Mouse (Mus musculus) liver, adult (tissue): ENCODE measurements around the gene Fam13c.

Experiments used
- GATA4 ChIP-seq: IDR thresholded peaks from 2 replicates; pipeline ENCODE4 v1.6.1; 2014; ENCODE audit warnings: mild to moderate bottlenecking, low read length; ENCODE audit not compliant: insufficient replicate concordance

The Fam13c gene

DNA sequence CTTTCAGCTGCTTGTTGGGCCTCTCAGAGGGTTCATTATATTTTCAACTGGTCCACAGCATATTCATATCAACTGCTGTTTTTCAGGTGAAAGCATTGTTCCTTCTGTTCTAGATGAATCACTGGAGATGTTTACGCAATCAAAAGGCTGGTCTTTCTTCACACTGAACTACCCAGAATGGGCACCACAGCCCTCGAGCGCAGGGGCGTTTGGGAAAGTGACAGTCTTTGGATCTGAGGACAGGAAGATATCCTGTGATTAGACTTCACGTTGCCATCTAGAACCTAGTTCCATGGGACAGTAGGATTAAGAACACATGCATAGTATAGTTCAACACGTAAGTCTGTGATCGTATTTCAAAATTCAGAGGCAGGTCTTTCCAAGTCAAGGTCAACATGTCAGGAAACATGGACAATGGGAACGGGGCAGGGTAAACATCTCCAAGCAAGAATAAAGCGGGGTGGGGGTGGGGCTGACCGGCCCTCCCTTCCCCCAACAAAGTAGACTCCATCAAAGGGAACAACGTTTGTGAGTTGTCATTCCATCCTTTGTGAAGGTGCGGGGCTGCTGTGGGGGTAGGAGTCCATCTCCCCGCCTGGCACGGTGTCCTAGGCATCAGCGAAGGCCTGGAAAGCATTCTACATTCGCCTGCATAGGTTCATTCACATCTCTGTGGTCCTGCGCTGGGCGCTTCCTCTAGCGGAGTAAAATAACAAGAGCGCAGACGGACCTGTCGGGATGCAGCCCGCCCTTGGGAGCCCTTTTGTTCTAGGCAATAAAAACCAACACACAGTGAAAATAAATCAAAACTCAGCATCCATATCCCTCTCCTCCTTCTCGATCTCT lies at the start of gene Fam13c:
Fam13c (plus strand) TSS at position 806 of the 846 bp plus-strand sequence.
- no peak for TF ChIP-seq GATA4

DNA sequence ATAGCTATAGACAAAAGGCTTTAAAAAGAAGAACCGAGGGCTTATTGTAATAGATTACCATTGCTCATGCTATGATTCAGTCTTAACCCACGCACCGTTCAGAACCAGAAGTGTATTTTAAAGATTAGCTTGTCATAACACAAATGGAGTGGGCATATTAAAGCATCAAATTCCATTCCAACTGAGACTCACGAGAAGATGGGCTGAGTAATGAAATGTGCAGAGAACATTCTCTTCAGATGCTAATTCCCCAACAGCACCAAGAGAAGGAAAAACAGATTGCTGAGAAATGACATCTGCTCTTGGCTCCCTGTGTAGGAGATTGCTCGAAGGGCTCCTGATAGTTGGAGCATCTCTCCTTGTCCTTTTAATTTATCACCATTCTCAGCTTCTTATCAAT lies 44.4 kb upstream of the Fam13c start:
- no peak for TF ChIP-seq GATA4

GRCm38 (mm10) chr10:70398224-70398623 lies 42.1 kb upstream of the Fam13c start:
- TF ChIP-seq GATA4, result no peak

DNA sequence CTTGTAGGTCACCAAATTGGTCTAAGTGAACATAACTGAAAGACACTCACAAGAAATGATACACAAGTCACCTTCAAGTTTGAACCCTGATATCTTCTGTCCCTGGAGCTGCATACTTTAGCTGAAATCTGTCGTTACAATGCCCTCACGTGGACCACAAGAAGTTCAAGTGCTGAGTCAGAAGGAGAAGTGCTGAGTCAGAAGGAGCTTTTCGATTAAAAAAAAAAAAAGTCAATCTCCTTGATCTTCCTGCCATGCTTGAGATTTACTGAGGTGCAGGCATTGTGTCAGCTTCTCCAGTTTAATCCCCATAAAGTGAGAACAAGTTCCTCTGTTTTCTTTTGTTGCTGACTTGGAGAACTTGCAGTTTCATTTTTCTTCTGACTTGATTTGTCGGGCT lies 38.3 kb upstream of the Fam13c start:
- TF ChIP-seq GATA4, result no peak

DNA sequence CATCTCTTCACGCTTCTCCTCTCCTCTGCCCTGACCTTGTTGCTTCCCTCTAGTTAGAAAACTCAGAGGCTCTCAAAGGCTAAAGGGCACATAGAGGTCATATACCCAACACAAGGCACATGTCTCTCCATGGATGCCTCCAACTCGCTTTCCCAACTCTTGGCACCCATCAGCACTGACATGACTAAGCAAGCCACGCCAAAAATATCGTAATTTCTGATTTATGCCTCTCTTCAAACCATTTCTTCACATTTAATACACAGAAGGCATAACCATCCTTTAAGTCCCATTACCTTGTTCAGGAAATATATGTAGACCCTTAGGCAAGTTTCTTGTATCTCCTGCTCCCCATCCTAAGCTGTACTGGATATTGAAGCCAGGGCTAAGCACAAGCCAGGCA lies 37.6 kb upstream of the Fam13c start:
- no peak for TF ChIP-seq GATA4

DNA sequence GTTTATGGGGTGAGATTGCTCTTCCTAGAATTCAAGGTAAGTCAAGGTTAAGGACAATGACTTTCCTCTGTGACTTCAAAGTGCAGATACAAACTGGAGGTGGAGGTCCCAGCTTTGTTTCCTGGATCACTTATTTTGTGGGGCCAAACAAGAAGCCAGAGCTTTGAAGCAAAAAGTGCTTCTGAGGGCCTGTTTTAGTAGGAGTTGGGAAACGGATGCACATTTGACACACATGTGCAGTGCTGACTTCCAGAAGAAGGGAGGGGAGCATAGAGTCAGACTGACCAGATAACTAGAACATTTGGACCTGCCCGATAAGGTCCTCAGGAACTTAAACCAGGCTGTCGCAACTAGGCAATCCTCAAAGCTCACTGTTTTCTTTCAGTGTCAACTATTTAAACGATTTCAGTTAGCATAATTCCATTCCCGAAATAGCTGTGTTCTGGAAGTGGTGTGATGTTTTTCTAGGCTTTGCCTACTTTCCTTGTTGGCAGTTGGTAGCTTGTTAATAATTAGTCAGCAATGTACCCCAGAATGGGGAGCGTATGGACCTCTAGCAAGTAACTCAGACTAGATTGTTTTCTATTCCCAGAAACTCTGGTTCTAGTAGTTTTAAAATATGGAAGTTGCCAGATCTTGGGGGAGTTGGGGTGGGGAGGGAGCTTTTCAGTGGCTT lies 22.3 kb upstream of the Fam13c start:
- no peak for TF ChIP-seq GATA4

GRCm38 (mm10) chr10:70419282-70420264 lies 20.7 kb upstream of the Fam13c start:
- no peak for TF ChIP-seq GATA4

DNA sequence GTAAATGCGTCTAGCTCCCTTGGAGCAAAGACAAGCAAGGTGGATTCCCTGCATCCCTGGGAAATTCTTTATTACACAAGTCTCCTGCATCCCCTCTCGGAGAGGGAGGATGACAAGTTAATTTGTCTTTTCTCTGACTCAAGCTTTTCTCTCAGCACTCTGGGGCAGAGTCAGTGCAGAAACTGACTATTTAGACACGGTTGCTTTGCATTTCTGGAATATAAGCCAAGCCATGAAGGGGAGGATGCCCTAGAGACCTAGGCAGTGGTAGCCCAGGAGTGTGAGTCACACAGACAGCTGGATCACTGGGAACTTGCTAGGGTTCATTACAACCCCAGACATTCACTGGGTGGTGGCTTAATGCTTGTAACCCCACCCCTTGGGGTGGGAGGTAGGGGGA lies 13.9 kb upstream of the Fam13c start:
- no peak for TF ChIP-seq GATA4

GRCm38 (mm10) chr10:70428121-70428662 lies 12.1 kb upstream of the Fam13c start:
- no peak for TF ChIP-seq GATA4

DNA sequence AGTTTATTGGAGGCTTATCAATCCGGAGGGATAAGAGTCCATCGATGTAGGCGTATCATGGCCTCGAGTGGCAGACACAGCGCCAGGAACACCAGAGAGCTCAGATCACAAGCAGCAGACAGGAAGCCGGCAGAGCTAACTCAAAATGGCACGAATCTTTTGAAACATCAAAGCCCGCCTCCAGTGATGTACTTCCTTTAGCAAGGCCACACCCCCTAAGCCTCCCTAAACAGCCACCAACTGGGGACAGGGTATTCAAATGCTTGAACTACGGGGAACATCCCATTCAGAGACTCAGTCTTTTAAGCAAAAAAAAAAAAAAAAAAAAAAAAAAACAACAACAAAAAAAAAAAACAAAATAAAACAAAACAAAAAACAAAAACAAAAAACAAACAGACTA lies 10.9 kb upstream of the Fam13c start:
- no peak for TF ChIP-seq GATA4

- no peak for TF ChIP-seq GATA4
These were observed 6.9 kb upstream of the Fam13c start for GRCm38 (mm10) chr10:70433334-70433733.

GRCm38 (mm10) chr10:70436656-70437055 lies 3.6 kb upstream of the Fam13c start:
- no peak for TF ChIP-seq GATA4

DNA sequence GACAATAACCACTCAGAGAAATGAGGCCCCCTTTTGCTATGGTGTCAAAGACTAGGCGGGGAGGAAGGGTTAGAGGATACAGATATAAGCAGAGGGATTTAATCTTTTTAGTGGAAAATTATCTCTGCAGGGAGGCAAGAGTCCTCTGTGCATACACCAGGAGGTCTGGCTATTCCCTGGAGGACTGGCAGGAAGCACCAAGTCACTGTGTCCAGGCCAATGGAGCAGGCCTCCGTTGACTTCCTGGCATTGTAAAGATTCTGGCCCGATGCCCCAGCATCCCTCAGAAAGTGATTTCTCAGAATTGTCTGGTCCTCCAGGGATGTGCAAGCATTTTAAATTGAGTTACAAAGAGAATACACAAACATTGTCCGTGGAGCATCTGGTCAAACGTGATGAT lies 3.0 kb upstream of the Fam13c start:
- TF ChIP-seq GATA4, result no peak

DNA sequence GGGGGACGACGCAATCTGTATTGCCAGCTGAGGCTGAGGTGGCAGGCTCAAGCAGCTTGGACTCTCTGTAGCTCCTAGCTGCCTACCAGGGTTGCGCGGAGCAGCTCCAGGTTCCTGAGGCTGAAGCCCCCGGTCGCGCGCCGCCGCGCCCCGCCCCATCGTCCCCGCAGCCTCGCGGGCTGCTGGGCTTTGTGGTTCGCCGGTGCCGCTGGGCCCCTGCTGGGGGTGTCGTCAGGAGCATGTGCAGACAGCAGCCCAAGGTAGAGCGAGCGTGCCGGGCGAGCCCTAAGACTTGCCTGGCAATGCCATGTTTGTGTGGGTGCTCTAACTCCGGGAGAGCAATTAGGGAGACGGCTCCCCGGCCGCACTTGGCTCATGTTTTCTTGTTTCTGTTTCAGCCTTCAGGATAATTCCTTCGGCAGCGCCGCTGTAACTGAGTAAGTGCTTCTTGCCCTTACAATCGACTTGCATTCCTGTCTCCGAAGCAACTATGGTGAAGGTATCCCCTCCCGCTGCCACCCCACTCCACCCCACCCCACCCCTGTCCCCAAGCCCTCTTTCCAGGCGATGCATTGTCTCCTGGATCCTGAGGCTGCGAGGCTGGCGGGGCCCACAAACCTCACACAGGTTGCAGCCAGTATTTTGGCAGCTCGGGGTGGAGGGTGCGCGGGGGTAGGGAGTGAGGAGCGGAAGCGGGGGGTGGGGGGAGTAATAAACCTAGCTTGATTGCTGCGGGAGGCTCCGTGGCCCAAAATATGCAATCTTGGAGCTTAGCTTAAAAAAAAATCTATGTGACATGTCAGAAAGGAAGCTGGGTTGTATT lies 569 bp downstream of the Fam13c start:
- TF ChIP-seq GATA4, result no peak
